Mouse (Mus musculus) embryonic facial prominence, embryonic 14.5 days (tissue): ENCODE measurements at regions not wholly inside any gene's neighbourhood (a gene's known extent, or its start where the extent isn't known, plus 50 kb on each side); places are given as distances from the start of the nearest gene placed in this dataset.

Experiments
- ATAC-seq: fragments of 200-750 bp; cut with Nextera tagmentation; 2 replicates; pipeline ENCODE4 v1.8.0; 2017; ENCODE audit warnings: low read depth, moderate number of reproducible peaks, moderate TSS enrichment
- DNase-seq: peaks from one replicate; pipeline ENCODE4 v3.0.0-alpha.2; 2015; ENCODE audit warnings: low spot score
- H3K27ac ChIP-seq: fragments of 300-500 bp; sonication (generic); replicated peaks from 2 replicates; pipeline ENCODE4 v1.5.1; 2014; ENCODE audit warnings: low read depth, mild to moderate bottlenecking, low read length, moderate library complexity
- H3K27me3 ChIP-seq: fragments of 300-500 bp; sonication (generic); replicated peaks from 2 replicates; pipeline ENCODE4 v1.6.1; 2014; ENCODE audit warnings: low read length; ENCODE audit not compliant: control insufficient read depth, insufficient read depth
- H3K36me3 ChIP-seq: fragments of 300-500 bp; sonication (generic); 2 replicates; pipeline ENCODE4 v1.6.1; 2014; ENCODE audit warnings: low read length, mixed read lengths; ENCODE audit not compliant: control insufficient read depth, insufficient read depth
- H3K4me1 ChIP-seq: fragments of 300-500 bp; sonication (generic); 2 replicates; pipeline ENCODE4 v1.6.1; 2014; ENCODE audit warnings: antibody characterized with exemption, low read length; ENCODE audit not compliant: control insufficient read depth, insufficient read depth
- H3K4me2 ChIP-seq: fragments of 300-500 bp; sonication (generic); 2 replicates; pipeline ENCODE4 v1.6.1; 2014; ENCODE audit warnings: low read depth, mild to moderate bottlenecking, low read length, moderate library complexity, mixed read lengths
- H3K4me3 ChIP-seq: fragments of 300-500 bp; sonication (generic); 2 replicates; pipeline ENCODE4 v1.5.1; 2014; ENCODE audit warnings: low read depth, mild to moderate bottlenecking, low read length
- H3K9ac ChIP-seq: fragments of 300-500 bp; sonication (generic); 2 replicates; pipeline ENCODE4 v1.6.1; 2014; ENCODE audit warnings: low read depth, mild to moderate bottlenecking, low read length, moderate library complexity, mixed read lengths
- H3K9me3 ChIP-seq: fragments of 300-500 bp; sonication (generic); 2 replicates; pipeline ENCODE4 v1.6.1; 2016; ENCODE audit warnings: low read length; ENCODE audit not compliant: control insufficient read depth
- WGBS: fragments of 180-500 bp; shearing (Covaris S2); extraction: QIAGEN DNeasy Blood & Tissue Kit; methylation state at CpG from one replicate; pipeline ENCODE4 v1.1.7; 2014; 5-methylcytosine and 5-hydroxymethylcytosine counted together

DNA sequence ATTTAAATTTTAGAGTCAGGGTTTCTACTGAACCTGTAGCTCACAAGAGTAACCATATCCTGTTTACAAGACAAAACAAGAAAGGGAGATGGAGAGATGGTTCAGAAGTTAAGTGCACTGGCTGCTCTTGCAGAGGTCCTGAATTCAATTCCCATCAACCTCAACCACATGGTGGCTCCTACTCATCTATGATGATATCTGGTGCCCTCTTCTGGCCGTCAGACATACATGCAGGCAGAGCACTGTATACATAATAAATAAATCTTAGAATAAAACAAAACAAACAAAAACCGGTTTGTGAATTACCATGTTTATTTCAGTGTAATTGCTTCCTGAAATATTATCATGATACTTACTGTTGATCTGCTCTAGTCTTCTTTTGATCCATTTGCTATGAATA is 845.4 kb downstream of the Pcdh18 start:
- Histone ChIP-seq H3K4me2 (no peak overlapping the region), H3K4me3 (no peak overlapping the region), H3K27ac (no peak overlapping the region), H3K36me3 (no peaks in the 10 kb centered on the region), H3K9me3 (no peaks in the 10 kb centered on the region), H3K27me3 (no peaks in the 10 kb centered on the region), H3K4me1 (no peaks in the 10 kb centered on the region), H3K9ac (no peak overlapping the region)
- peak; percentile 0 for DNase-seq
- ATAC-seq = no peak
- 49% methylated on average over 2 of the region's 2 CpGs for WGBS

GRCm38 (mm10) chr3:48890403-48890802 is 866.7 kb downstream of the Pcdh18 start:
- no peak for ATAC-seq
- DNase-seq = no peak
- Histone ChIP-seq H3K27ac (no peak overlapping the region), H3K27me3 (no peaks in the 10 kb centered on the region), H3K4me3 (no peak overlapping the region), H3K4me1 (no peaks in the 10 kb centered on the region), H3K9me3 (no peaks in the 10 kb centered on the region), H3K4me2 (no peak overlapping the region), H3K9ac (no peak overlapping the region), H3K36me3 (no peaks in the 10 kb centered on the region)
- WGBS = 84% methylated on average over 3 of the region's 3 CpGs

- H3K4me1 ChIP-seq = no peaks in the 10 kb centered on the region
- H3K9me3 ChIP-seq = no peaks in the 10 kb centered on the region
- no peaks in the 10 kb centered on the region for H3K36me3 ChIP-seq
- DNase-seq = no peak
- H3K27ac ChIP-seq = no peak overlapping the region
- H3K27me3 ChIP-seq = no peaks in the 10 kb centered on the region
- no peak for ATAC-seq
- H3K4me2 ChIP-seq = no peak overlapping the region
- no peak overlapping the region for H3K9ac ChIP-seq
- H3K4me3 ChIP-seq = no peak overlapping the region
- 46% methylated on average over 4 of the region's 4 CpGs for WGBS
These were observed 869.2 kb downstream of the Pcdh18 start for GRCm38 (mm10) chr3:48887885-48888284.

GRCm38 (mm10) chr3:48869527-48869926 is 887.6 kb downstream of the Pcdh18 start:
- no peaks in the 10 kb centered on the region for H3K27me3 ChIP-seq
- WGBS = 62% methylated on average over 2 of the region's 2 CpGs
- H3K4me1 ChIP-seq = no peaks in the 10 kb centered on the region
- peak; percentile 11 for DNase-seq
- no peak overlapping the region for H3K9ac ChIP-seq
- ATAC-seq = no peak
- H3K9me3 ChIP-seq = no peaks in the 10 kb centered on the region
- H3K36me3 ChIP-seq = no peaks in the 10 kb centered on the region
- no peak overlapping the region for H3K27ac ChIP-seq
- no peak overlapping the region for H3K4me2 ChIP-seq
- no peak overlapping the region for H3K4me3 ChIP-seq

GRCm38 (mm10) chr3:48846049-48846653 is 911.0 kb downstream of the Pcdh18 start:
- no peaks in the 10 kb centered on the region for H3K9me3 ChIP-seq
- H3K9ac ChIP-seq = no peak overlapping the region
- H3K36me3 ChIP-seq = no peaks in the 10 kb centered on the region
- no peak overlapping the region for H3K27ac ChIP-seq
- peak; percentile 93 for DNase-seq
- H3K4me2 ChIP-seq = no peak overlapping the region
- H3K4me1 ChIP-seq = no peaks in the 10 kb centered on the region
- no peak overlapping the region for H3K4me3 ChIP-seq
- 37% methylated on average over 6 of the region's 6 CpGs for WGBS
- H3K27me3 ChIP-seq = no peaks in the 10 kb centered on the region
- no peak for ATAC-seq

DNA sequence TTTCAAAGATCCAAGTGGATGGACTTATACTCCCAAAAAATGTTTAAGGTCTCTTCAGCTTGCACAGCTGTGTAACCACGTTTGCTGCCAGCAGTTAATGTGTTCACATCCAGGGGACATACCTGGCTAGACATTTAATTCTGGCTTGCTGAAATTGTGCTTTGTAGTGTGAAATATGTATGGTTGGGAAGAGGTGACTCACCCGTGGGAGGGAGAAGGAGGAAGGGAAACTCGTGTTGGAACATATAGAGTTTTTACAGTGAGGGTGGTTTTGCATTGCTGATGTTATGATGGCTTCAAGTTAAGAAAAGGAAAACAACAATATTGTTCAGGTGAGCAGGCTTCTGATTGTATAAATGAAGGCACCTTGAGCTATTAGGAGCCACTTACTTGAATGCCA is 916.4 kb downstream of the Pcdh18 start:
- no peaks in the 10 kb centered on the region for H3K9me3 ChIP-seq
- H3K9ac ChIP-seq = no peak overlapping the region
- 75% methylated on average over 3 of the region's 3 CpGs for WGBS
- no peak overlapping the region for H3K4me2 ChIP-seq
- H3K27me3 ChIP-seq = no peaks in the 10 kb centered on the region
- no peak for DNase-seq
- H3K4me1 ChIP-seq = no peaks in the 10 kb centered on the region
- H3K36me3 ChIP-seq = no peaks in the 10 kb centered on the region
- H3K27ac ChIP-seq = no peak overlapping the region
- ATAC-seq = no peak
- H3K4me3 ChIP-seq = no peak overlapping the region

DNA sequence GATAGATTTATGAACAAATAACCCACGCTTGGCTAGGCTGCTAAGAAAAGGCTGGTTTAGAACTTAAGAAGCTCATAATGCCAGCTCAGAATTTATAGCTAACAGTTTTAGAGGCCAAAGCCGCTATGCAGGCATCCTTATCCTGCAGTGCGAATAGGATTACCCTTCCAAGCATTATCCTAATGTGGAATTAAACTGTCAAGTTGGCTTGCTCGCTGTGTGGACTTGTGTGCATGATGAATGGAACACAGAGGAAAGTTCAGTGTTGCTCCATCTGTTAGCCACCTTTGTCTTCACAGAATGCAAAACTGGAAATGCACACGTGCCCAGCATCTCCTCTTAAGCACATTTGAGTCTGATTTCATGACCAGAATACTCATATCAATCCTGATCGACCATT is 933.8 kb downstream of the Pcdh18 start:
- Histone ChIP-seq H3K27me3 (no peaks in the 10 kb centered on the region), H3K4me2 (no peak overlapping the region), H3K27ac (no peak overlapping the region), H3K4me3 (no peak overlapping the region), H3K9me3 (no peaks in the 10 kb centered on the region), H3K36me3 (no peaks in the 10 kb centered on the region), H3K9ac (no peak overlapping the region), H3K4me1 (no peaks in the 10 kb centered on the region)
- ATAC-seq (no peak), DNase-seq (no peak)
- 65% methylated on average over 6 of the region's 6 CpGs for WGBS

- Histone ChIP-seq H3K27me3 (no peaks in the 10 kb centered on the region), H3K27ac (no peak overlapping the region), H3K4me1 (no peaks in the 10 kb centered on the region), H3K4me3 (no peak overlapping the region), H3K9me3 (no peaks in the 10 kb centered on the region), H3K36me3 (no peaks in the 10 kb centered on the region), H3K4me2 (no peak overlapping the region), H3K9ac (no peak overlapping the region)
- ATAC-seq = no peak
- no peak for DNase-seq
- 62% methylated on average over 5 of the region's 5 CpGs for WGBS
These were observed 952.7 kb downstream of the Pcdh18 start for GRCm38 (mm10) chr3:48804398-48804797.

GRCm38 (mm10) chr3:48771709-48772108 is 985.4 kb downstream of the Pcdh18 start:
- WGBS = 86% methylated on average over 4 of the region's 4 CpGs

More at GRCm38 (mm10) chr3:48771709-48772108, 985.4 kb downstream of the Pcdh18 start:
- no peak overlapping the region for H3K9ac ChIP-seq
- no peaks in the 10 kb centered on the region for H3K4me1 ChIP-seq
- no peak for ATAC-seq
- no peaks in the 10 kb centered on the region for H3K9me3 ChIP-seq
- H3K36me3 ChIP-seq = no peaks in the 10 kb centered on the region
- H3K27ac ChIP-seq = no peak overlapping the region
- H3K4me2 ChIP-seq = no peak overlapping the region
- H3K27me3 ChIP-seq = no peaks in the 10 kb centered on the region
- no peak for DNase-seq
- H3K4me3 ChIP-seq = no peak overlapping the region
